In genomic region chr9:53603384-53603783, GRCm38 (mm10) we compare ENCODE assay signal across 9 mouse cellular contexts. TPM values are rescaled to one million over a fixed set of nuclear protein-coding genes. Genes with fewer than 3 reads are reported as not detected.
DNase-seq lines count a peak whose midpoint lies in the region; ATAC-seq and TF ChIP-seq lines count a peak whose summit lies in the region.
"Had no signal": no experiment of that assay in that cellular context is flagged by ENCODE, and none has a peak within 500 bp of the region (broad histone marks: within the 10 kb centered on the region; RNA-seq: fewer than 3 reads in every experiment).

No protein-coding gene starts in this region.

- 0 out of 2 replicates have a peak, but pooled peaks cover 4% of the 10 kb centered on the region for H3K36me3 ChIP-seq in heart, postnatal 0 days (replicated peaks; ENCODE audit: control insufficient read depth, insufficient read depth, low read length)

- ATAC-seq in heart, postnatal 0 days (ENCODE audit: insufficient read depth, low read depth) = 0 out of 2 replicates have a peak, but pooled peaks have one; percentile 29
- ATAC-seq in erythroid progenitor cell, adult 5-6 weeks (replicated peaks; ENCODE audit: low FRiP score, poor library complexity, severe bottlenecking) = no peak

- no peaks in the 10 kb centered on the region for H3K9me3 ChIP-seq in heart, postnatal 0 days (replicated peaks; ENCODE audit: control insufficient read depth, low read length)
- H3K9me3 ChIP-seq: limb, embryonic 12.5 days had no signal

- no peak overlapping the region for H3K4me2 ChIP-seq in heart, postnatal 0 days (ENCODE audit: low read depth, low read length)
- H3K4me2 ChIP-seq: limb, embryonic 12.5 days had no signal

- 70% methylated on average over 1 of the region's 1 CpGs for WGBS in heart, postnatal 0 days

- TF ChIP-seq EP300 in heart, postnatal 0 days (IDR thresholded peaks at IDR 0.05; ENCODE audit: low read depth) = no peak

- H3K27me3 ChIP-seq in heart, postnatal 0 days (ENCODE audit: control insufficient read depth, insufficient read depth, low read length) = no peaks in the 10 kb centered on the region
- H3K27me3 ChIP-seq: limb, embryonic 12.5 days had no signal

- peak overlapping the region; percentile 69 for H3K27ac ChIP-seq in heart, postnatal 0 days (ENCODE audit: low read depth)
- H3K27ac ChIP-seq: limb, embryonic 12.5 days had no signal

- TF ChIP-seq CTCF in heart, postnatal 0 days (IDR thresholded peaks at IDR 0.05; ENCODE audit: low read depth) = no peak

- H3K4me3 ChIP-seq in heart, postnatal 0 days (ENCODE audit: low read depth, low read length) = no peak overlapping the region
- H3K4me3 ChIP-seq: limb, embryonic 12.5 days had no signal

- no peak overlapping the region for H3K9ac ChIP-seq in heart, postnatal 0 days (replicated peaks; ENCODE audit: low read depth, low read length)
- H3K9ac ChIP-seq: limb, embryonic 12.5 days had no signal

- peak; percentile 13 to 27 for DNase-seq in left cerebral cortex, adult 18-20 months (ENCODE audit: low spot score in 2 of 2)
- no peak for DNase-seq in left cerebral cortex, postnatal 4 days
- peak; percentile 63 for DNase-seq in MN1 (ENCODE audit: low spot score)
- DNase-seq in heart, postnatal 0 days (ENCODE audit: low spot score) = peak; percentile 33
- DNase-seq in lung, postnatal 36 days = peak; percentile 61
- no peak for DNase-seq in left cerebral cortex, adult 11 months (ENCODE audit: low spot score)
- DNase-seq in cerebellum, adult 11 months = no peak

- intact Hi-C loops in left cerebral cortex, postnatal 4 days (cut with DNase I) = no loop called here

- peaks cover 34% of the 10 kb centered on the region for H3K4me1 ChIP-seq in heart, postnatal 0 days (ENCODE audit: control insufficient read depth, insufficient read depth)
- H3K4me1 ChIP-seq: limb, embryonic 12.5 days had no signal

RNA-seq across cellular contexts. Expression of gene Acat1, which starts 6.8 kb away (rescaled TPM):
- total RNA-seq in left cerebral cortex, adult 18-20 months (2021) = 10 to 100 TPM; 56.7 to 59.2 TPM
- total RNA-seq in left cerebral cortex, postnatal 4 days (2021) = 100 to 1,000 TPM; 137 to 153 TPM
- 197 and 208 TPM in 2 replicates for total RNA-seq in heart, postnatal 0 days (2014; rRNA removed; ENCODE audit: low replicate concordance)
- polyA plus RNA-seq in heart, postnatal 0 days (2015; fragmentation: Nextera tagmentation; extraction: Ambion mirVana) = 334 and 336 TPM in 2 replicates
- total RNA-seq in erythroid progenitor cell, adult 5-6 weeks (2015; ENCODE audit: low replicate concordance) = 41.8 and 69.6 TPM in 2 replicates
- total RNA-seq in erythroid progenitor cell, adult 5-6 weeks (2017; ENCODE audit: low replicate concordance) = 37.1 and 70.5 TPM in 2 replicates

Comparison
In these comparisons a context has a peak if more than half of its experiments do, and no peak if none do; other contexts are left out.
1. DNase-seq: peak in left cerebral cortex, adult 18-20 months (2 of 2), MN1 (single experiment), heart, postnatal 0 days (single experiment) and lung, postnatal 36 days (single experiment); none in left cerebral cortex, postnatal 4 days (single experiment), left cerebral cortex, adult 11 months (single experiment) and cerebellum, adult 11 months (single experiment).